Mouse (Mus musculus) limb, embryonic 12.5 days (tissue): ENCODE measurements around the gene Gm17509. TPM values are rescaled to one million over a fixed set of nuclear protein-coding genes. Genes with fewer than 3 reads are reported as not detected.
A peak's percentile ranks its signal among the peaks of the same experiment; 100 is the strongest.

ENCODE experiments used
- ATAC-seq: fragments of 200-750 bp; cut with Nextera tagmentation; 2 replicates; pipeline ENCODE4 v1.8.0; 2017; ENCODE audit warnings: low read depth, moderate TSS enrichment; ENCODE audit not compliant: insufficient number of reproducible peaks, insufficient read depth, low FRiP score, low TSS enrichment
- H3K27ac ChIP-seq: fragments of 300-500 bp; sonication (generic); 2 replicates; pipeline ENCODE4 v1.5.1; 2016; ENCODE audit warnings: mild to moderate bottlenecking, moderate library complexity
- H3K27me3 ChIP-seq: fragments of 300-500 bp; sonication (generic); 2 replicates; pipeline ENCODE4 v1.6.1; 2016; ENCODE audit warnings: mild to moderate bottlenecking, moderate library complexity
- H3K36me3 ChIP-seq: fragments of 300-500 bp; sonication (generic); 2 replicates; pipeline ENCODE4 v1.6.1; 2016; ENCODE audit warnings: mild to moderate bottlenecking, moderate library complexity
- H3K4me1 ChIP-seq: fragments of 300-500 bp; sonication (generic); replicated peaks from 2 replicates; pipeline ENCODE4 v1.6.1; 2016
- H3K4me2 ChIP-seq: fragments of 300-500 bp; sonication (generic); 2 replicates; pipeline ENCODE4 v1.6.1; 2016; ENCODE audit warnings: mild to moderate bottlenecking, moderate library complexity
- H3K4me3 ChIP-seq: fragments of 300-500 bp; sonication (generic); replicated peaks from 2 replicates; pipeline ENCODE4 v1.5.1; 2016; ENCODE audit warnings: mild to moderate bottlenecking
- H3K9ac ChIP-seq: fragments of 300-500 bp; sonication (generic); replicated peaks from 2 replicates; pipeline ENCODE4 v1.6.1; 2016; ENCODE audit warnings: mild to moderate bottlenecking, moderate library complexity
- H3K9me3 ChIP-seq: fragments of 300-500 bp; sonication (generic); 2 replicates; pipeline ENCODE4 v1.6.1; 2016; ENCODE audit warnings: mild to moderate bottlenecking, moderate library complexity
- WGBS: fragments of 180-500 bp; shearing (Covaris S2); methylation state at CpG from one replicate; pipeline ENCODE4 v1.1.7; 2016; 5-methylcytosine and 5-hydroxymethylcytosine counted together
- polyA plus RNA-seq: library from polyadenylated mRNA; unstranded; fragments of >200 nt; fragmentation: Nextera tagmentation; extraction: Ambion mirVana; gene quantifications from 2 replicates; pipeline ENCODE4 v1.2.1, GENCODE M21; 2016

Gm17509 gene
- polyA plus RNA-seq = 0.31 and 0.36 TPM in 2 replicates

- Histone ChIP-seq H3K4me3 (peak within 1 kb of the TSS; percentile 75), H3K27me3 (no peaks in the 10 kb centered on the region; the same call in 1 of the 2 replicates), H3K4me2 (peak within 1 kb of the TSS; percentile 83), H3K36me3 (no peaks in the 10 kb centered on the region), H3K4me1 (peaks cover 36% of the 10 kb centered on the region), H3K9me3 (no peaks in the 10 kb centered on the region), H3K9ac (peak within 1 kb of the TSS; percentile 78), H3K27ac (peak within 1 kb of the TSS; percentile 45; the same call in 1 of the 2 replicates)
- ATAC-seq = peak; percentile 80
- under 1% methylated on average over 67 of the region's 67 CpGs for whole genome bisulfite sequencing
Observed at GRCm38 (mm10) chr13:117220501-117221321, at the start of gene Gm17509. Gene Gm17509 (minus strand): TSS chr13:117221075.

- no peak overlapping the region for H3K4me2 ChIP-seq
- no peak overlapping the region for H3K4me3 ChIP-seq
- no peak overlapping the region for H3K9ac ChIP-seq
- H3K27me3 ChIP-seq = no peaks in the 10 kb centered on the region
- no peak overlapping the region for H3K27ac ChIP-seq
- no peaks in the 10 kb centered on the region for H3K4me1 ChIP-seq
- no peaks in the 10 kb centered on the region for H3K9me3 ChIP-seq
- peaks cover 4% of the 10 kb centered on the region; the same call in 1 of the 2 replicates for H3K36me3 ChIP-seq
- WGBS = 95% methylated on average over 14 of the region's 14 CpGs
- 0 out of 2 replicates have a peak, but pooled peaks have one; percentile 26 for ATAC-seq
Observed at GRCm38 (mm10) chr13:117267963-117268362, 47.1 kb upstream of the Gm17509 start.

- H3K9ac ChIP-seq = no peak overlapping the region
- no peaks in the 10 kb centered on the region for H3K4me1 ChIP-seq
- H3K4me2 ChIP-seq = no peak overlapping the region
- H3K36me3 ChIP-seq = peaks cover 4% of the 10 kb centered on the region; the same call in 1 of the 2 replicates
- no peaks in the 10 kb centered on the region for H3K9me3 ChIP-seq
- H3K4me3 ChIP-seq = no peak overlapping the region
- no peak for ATAC-seq
- 79% methylated on average over 2 of the region's 2 CpGs for WGBS
- H3K27me3 ChIP-seq = no peaks in the 10 kb centered on the region
- no peak overlapping the region for H3K27ac ChIP-seq
Observed at GRCm38 (mm10) chr13:117266156-117266555, 45.3 kb upstream of the Gm17509 start.

GRCm38 (mm10) chr13:117260704-117261103 lies 39.8 kb upstream of the Gm17509 start:
- Histone ChIP-seq H3K9me3 (no peaks in the 10 kb centered on the region), H3K27ac (no peak overlapping the region), H3K27me3 (no peaks in the 10 kb centered on the region), H3K36me3 (no peaks in the 10 kb centered on the region), H3K4me2 (no peak overlapping the region), H3K4me3 (no peak overlapping the region), H3K4me1 (no peaks in the 10 kb centered on the region), H3K9ac (no peak overlapping the region)
- ATAC-seq = no peak
- 94% methylated on average over 4 of the region's 4 CpGs for WGBS

GRCm38 (mm10) chr13:117242621-117243020 lies 21.7 kb upstream of the Gm17509 start:
- 92% methylated on average over 5 of the region's 5 CpGs for WGBS
- no peak overlapping the region for H3K27ac ChIP-seq

GRCm38 (mm10) chr13:117242063-117242462 lies 21.2 kb upstream of the Gm17509 start:
- Histone ChIP-seq H3K9ac (no peak overlapping the region), H3K27ac (no peak overlapping the region), H3K36me3 (no peaks in the 10 kb centered on the region), H3K4me1 (0 out of 2 replicates have a peak, but pooled peaks cover 4% of the 10 kb centered on the region), H3K27me3 (no peaks in the 10 kb centered on the region), H3K9me3 (no peaks in the 10 kb centered on the region), H3K4me2 (no peak overlapping the region), H3K4me3 (no peak overlapping the region)
- ATAC-seq = no peak
- WGBS = 91% methylated on average over 3 of the region's 3 CpGs

More at GRCm38 (mm10) chr13:117242621-117243020, 21.7 kb upstream of the Gm17509 start:
- no peaks in the 10 kb centered on the region for H3K36me3 ChIP-seq
- no peak for ATAC-seq
- H3K4me3 ChIP-seq = no peak overlapping the region
- no peaks in the 10 kb centered on the region for H3K27me3 ChIP-seq
- no peak overlapping the region for H3K9ac ChIP-seq
- H3K4me1 ChIP-seq = 0 out of 2 replicates have a peak, but pooled peaks cover 4% of the 10 kb centered on the region
- H3K9me3 ChIP-seq = no peaks in the 10 kb centered on the region
- no peak overlapping the region for H3K4me2 ChIP-seq

GRCm38 (mm10) chr13:117237111-117237510 lies 16.2 kb upstream of the Gm17509 start:
- 89% methylated on average over 4 of the region's 4 CpGs for WGBS
- Histone ChIP-seq H3K27me3 (no peaks in the 10 kb centered on the region), H3K27ac (no peak overlapping the region), H3K4me2 (no peak overlapping the region), H3K4me1 (peaks cover 20% of the 10 kb centered on the region), H3K9me3 (no peaks in the 10 kb centered on the region), H3K4me3 (no peak overlapping the region), H3K9ac (no peak overlapping the region), H3K36me3 (no peaks in the 10 kb centered on the region)
- no peak for ATAC-seq

GRCm38 (mm10) chr13:117235530-117236212 lies 14.8 kb upstream of the Gm17509 start:
- Histone ChIP-seq H3K27ac (peak overlapping the region; percentile 76; the same call in 1 of the 2 replicates), H3K9me3 (no peaks in the 10 kb centered on the region), H3K4me2 (peak overlapping the region; percentile 6), H3K36me3 (no peaks in the 10 kb centered on the region), H3K4me3 (no peak overlapping the region), H3K4me1 (peaks cover 24% of the 10 kb centered on the region), H3K9ac (no peak overlapping the region), H3K27me3 (no peaks in the 10 kb centered on the region)
- WGBS = 41% methylated on average over 11 of the region's 11 CpGs
- peak; percentile 86 for ATAC-seq

GRCm38 (mm10) chr13:117234486-117234885 lies 13.6 kb upstream of the Gm17509 start:
- Histone ChIP-seq H3K4me2 (no peak overlapping the region), H3K27me3 (no peaks in the 10 kb centered on the region), H3K4me1 (peaks cover 24% of the 10 kb centered on the region), H3K4me3 (no peak overlapping the region), H3K27ac (0 out of 2 replicates have a peak overlapping the region, but pooled peaks have one; percentile 17), H3K9me3 (no peaks in the 10 kb centered on the region), H3K36me3 (no peaks in the 10 kb centered on the region), H3K9ac (no peak overlapping the region)
- 45% methylated on average over 7 of the region's 7 CpGs for WGBS
- no peak for ATAC-seq

- Histone ChIP-seq H3K9me3 (no peaks in the 10 kb centered on the region), H3K4me2 (no peak overlapping the region), H3K9ac (no peak overlapping the region), H3K27ac (peak overlapping the region; percentile 69), H3K36me3 (no peaks in the 10 kb centered on the region), H3K4me3 (no peak overlapping the region), H3K4me1 (peaks cover 24% of the 10 kb centered on the region), H3K27me3 (no peaks in the 10 kb centered on the region)
- WGBS = 92% methylated on average over 8 of the region's 8 CpGs
- ATAC-seq = no peak
Observed at GRCm38 (mm10) chr13:117233808-117234207, 12.9 kb upstream of the Gm17509 start.
